Mouse (Mus musculus) spleen, postnatal 0 days (tissue): Measurements from ENCODE around the gene Ahsa1. TPM values are rescaled to one million over a fixed set of nuclear protein-coding genes. Genes with fewer than 3 reads are reported as not detected.

Experiments
- polyA plus RNA-seq: library from polyadenylated mRNA; unstranded; fragments of >200 nt; fragmentation: Nextera tagmentation; extraction: Ambion mirVana; gene quantifications from 2 replicates; pipeline ENCODE4 v1.2.1, GENCODE M21; 2015

Ahsa1 gene
- 126 and 128 TPM in 2 replicates for polyA plus RNA-seq

GRCm38 (mm10) chr12:87266108-87266826 is at the start of gene Ahsa1, which contains the start of gene Vipas39:
Gene Ahsa1 (plus strand): TSS chr12:87266479.
Gene Vipas39 (minus strand): TSS chr12:87266256.

GRCm38 (mm10) chr12:87238632-87239031 is 27.6 kb upstream of the Ahsa1 start, which contains the start of gene Noxred1:
Gene Noxred1 (minus strand): TSS chr12:87238732.

GRCm38 (mm10) chr12:87299657-87300440 is 33.6 kb downstream of the Ahsa1 start, which contains the start of gene Ism2:
Gene Ism2 (minus strand): TSS chr12:87299705.

Other genes starting within 250 kb of the Ahsa1 start
- not detected in 2 replicates for gene Tmem63c, start 245.1 kb upstream of the Ahsa1 start, polyA plus RNA-seq
- gene Ngb, start 163.9 kb upstream of the Ahsa1 start, polyA plus RNA-seq: 0.07 and 0.14 TPM in 2 replicates
- gene Gstz1, start 119.3 kb upstream of the Ahsa1 start, polyA plus RNA-seq: 12.3 and 13.0 TPM in 2 replicates
- 3.1 and 4.0 TPM in 2 replicates for gene Pomt2, start 118.5 kb upstream of the Ahsa1 start, polyA plus RNA-seq
- gene Samd15, start 66.8 kb upstream of the Ahsa1 start, polyA plus RNA-seq: 12.4 and 13.8 TPM in 2 replicates
- gene Tmed8, start 66.0 kb upstream of the Ahsa1 start, polyA plus RNA-seq: 1.2 and 1.5 TPM in 2 replicates
- 0.67 and 1.6 TPM in 2 replicates for gene Noxred1, start 27.7 kb upstream of the Ahsa1 start, polyA plus RNA-seq
- 13.1 and 17.0 TPM in 2 replicates for gene Vipas39, start 223 bp upstream of the Ahsa1 start, polyA plus RNA-seq
- gene Ism2, start 33.2 kb downstream of the Ahsa1 start, polyA plus RNA-seq: 0.12 TPM in 2 replicates
- gene Sptlc2, start 121.9 kb downstream of the Ahsa1 start, polyA plus RNA-seq: 56.9 and 67.7 TPM in 2 replicates
- gene Slirp, start 177.4 kb downstream of the Ahsa1 start, polyA plus RNA-seq: 175 and 197 TPM in 2 replicates
- 37.2 and 38.7 TPM in 2 replicates for gene Alkbh1, start 177.5 kb downstream of the Ahsa1 start, polyA plus RNA-seq
- gene Snw1, start 205.8 kb downstream of the Ahsa1 start, polyA plus RNA-seq: 79.3 and 80.0 TPM in 2 replicates
- not detected in 2 replicates for gene Gm5788, start 228.2 kb downstream of the Ahsa1 start, polyA plus RNA-seq
- not detected in 2 replicates for gene Gm8300, start 247.8 kb downstream of the Ahsa1 start, polyA plus RNA-seq